Mouse (Mus musculus): ENCODE data around the gene Pald1.
A peak's percentile ranks its signal among the peaks of the same experiment; 100 is the strongest.

GRCm38 (mm10) chr10:61365902-61366301 is 17.4 kb downstream of the Pald1 start:
- TF ChIP-seq EP300 (IDR thresholded peaks at IDR 0.05; ENCODE audit: insufficient read depth, low read depth, low read length) (peak; percentile 69; the same call in 1 of the 2 replicates), POLR2A (IDR thresholded peaks at IDR 0.05; ENCODE audit: insufficient read depth, low read length) (no peak)

All from ES-Bruce4 (cell line).